Mouse (Mus musculus): ENCODE measurements around the gene Lbp. TPM values are rescaled to one million over a fixed set of nuclear protein-coding genes. Genes with fewer than 3 reads are reported as not detected.

Lbp gene
- not detected in 2 replicates for polyA plus RNA-seq (2012)

DNA sequence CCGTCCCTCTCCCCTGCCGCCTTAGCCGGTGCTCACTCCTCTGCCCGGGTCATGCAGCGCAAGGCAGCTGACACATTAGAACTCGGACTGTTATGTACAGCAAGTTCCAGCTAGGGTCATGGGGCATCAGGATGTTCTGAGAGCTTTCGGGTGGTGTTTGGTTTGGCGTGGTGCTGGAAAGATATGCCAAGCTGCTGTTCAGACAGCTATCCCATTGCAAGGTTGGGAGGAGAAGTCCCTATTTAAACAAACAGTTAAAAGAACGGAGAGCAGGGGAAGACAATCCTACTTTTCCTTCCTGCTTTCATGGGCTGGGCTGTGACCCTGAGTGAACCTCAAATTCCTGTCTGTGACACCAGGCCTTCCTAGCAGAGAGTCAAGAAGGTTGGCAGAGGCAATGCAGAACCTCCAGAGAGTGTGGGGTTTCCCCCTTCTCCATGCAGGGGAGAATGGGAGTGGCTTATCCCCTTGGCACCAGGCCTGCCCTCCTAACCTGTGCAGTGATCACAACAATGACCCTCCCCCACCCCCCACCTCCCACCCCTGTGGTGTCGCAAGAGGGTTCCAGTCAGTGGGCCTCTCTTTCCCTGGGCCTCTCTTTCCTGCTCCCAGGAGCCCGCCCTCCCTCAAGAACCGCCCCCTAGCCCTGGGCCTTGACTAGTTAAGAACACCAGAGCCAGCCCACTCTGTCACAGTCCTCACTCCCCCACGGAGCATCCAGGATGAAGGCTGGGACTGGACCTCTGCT lies at the start of gene Lbp:
Lbp (plus strand) TSS at position 546 of the 748 bp plus-strand sequence.
- no peak for TF ChIP-seq GATA1 (IDR thresholded peaks at IDR 0.05; ENCODE audit: low read length)

- no peak for TF ChIP-seq GATA1 (IDR thresholded peaks at IDR 0.05; ENCODE audit: low read length)
Observed at GRCm38 (mm10) chr2:158256894-158257293, 49.4 kb upstream of the Lbp start.

DNA sequence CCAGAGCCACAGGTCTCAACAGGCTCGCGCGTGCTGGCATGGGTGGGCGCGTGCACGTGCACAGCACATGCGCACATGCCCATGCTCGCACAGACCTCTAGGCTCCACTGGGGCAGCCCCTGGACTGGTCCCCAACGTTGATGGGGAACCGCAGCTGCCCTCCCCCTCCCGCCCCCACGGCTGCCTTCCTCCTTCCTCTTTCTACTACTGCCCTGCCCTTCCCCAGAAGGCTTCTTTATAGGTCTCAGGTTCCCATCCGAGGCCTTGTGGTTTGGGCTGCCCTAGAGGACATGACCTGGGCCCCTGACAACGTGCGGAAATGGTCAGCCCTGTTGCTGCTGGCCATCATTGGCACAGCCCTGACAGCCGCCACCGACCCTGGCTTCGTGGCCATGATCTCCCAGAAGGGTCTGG lies 48.3 kb upstream of the Lbp start, which contains the start of gene Bpi:
Bpi (plus strand) TSS at position 90 of the 414 bp plus-strand sequence.
- no peak for TF ChIP-seq GATA1 (IDR thresholded peaks at IDR 0.05; ENCODE audit: low read length)

GRCm38 (mm10) chr2:158258781-158259180 lies 47.5 kb upstream of the Lbp start:
- no peak for TF ChIP-seq GATA1 (IDR thresholded peaks at IDR 0.05; ENCODE audit: low read length)

GRCm38 (mm10) chr2:158259498-158259897 lies 46.8 kb upstream of the Lbp start:
- TF ChIP-seq GATA1 (IDR thresholded peaks at IDR 0.05; ENCODE audit: low read length), result no peak

- TF ChIP-seq GATA1 (IDR thresholded peaks at IDR 0.05; ENCODE audit: low read length), result no peak
Observed at GRCm38 (mm10) chr2:158264877-158265276, 41.4 kb upstream of the Lbp start.

DNA sequence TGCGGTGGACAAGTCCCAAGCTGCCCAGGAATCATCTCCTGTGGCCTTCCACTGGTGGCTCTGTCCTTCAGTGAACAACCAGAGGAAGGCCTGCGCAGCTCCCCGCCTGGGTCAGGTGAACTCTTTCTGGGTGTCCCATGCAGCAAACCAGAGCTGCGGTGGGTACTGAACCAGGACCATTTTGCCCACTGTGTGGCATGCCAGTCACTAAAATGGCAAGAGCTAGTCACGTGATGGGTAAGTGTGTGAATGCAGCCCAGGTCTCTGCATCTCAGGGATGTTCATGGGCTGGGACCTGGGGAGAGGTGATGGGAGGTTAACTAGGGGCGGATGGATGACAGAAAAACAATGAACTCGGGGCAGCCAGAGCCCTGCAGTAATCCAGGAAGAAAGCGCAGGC lies 36.3 kb upstream of the Lbp start:
- TF ChIP-seq GATA1 (IDR thresholded peaks at IDR 0.05; ENCODE audit: low read length), result no peak

- TF ChIP-seq GATA1 (IDR thresholded peaks at IDR 0.05; ENCODE audit: low read length), result no peak
Observed at GRCm38 (mm10) chr2:158273646-158274045, 32.6 kb upstream of the Lbp start.

- TF ChIP-seq GATA1 (IDR thresholded peaks at IDR 0.05; ENCODE audit: low read length), result no peak
Observed at GRCm38 (mm10) chr2:158275349-158275748, 30.9 kb upstream of the Lbp start.

DNA sequence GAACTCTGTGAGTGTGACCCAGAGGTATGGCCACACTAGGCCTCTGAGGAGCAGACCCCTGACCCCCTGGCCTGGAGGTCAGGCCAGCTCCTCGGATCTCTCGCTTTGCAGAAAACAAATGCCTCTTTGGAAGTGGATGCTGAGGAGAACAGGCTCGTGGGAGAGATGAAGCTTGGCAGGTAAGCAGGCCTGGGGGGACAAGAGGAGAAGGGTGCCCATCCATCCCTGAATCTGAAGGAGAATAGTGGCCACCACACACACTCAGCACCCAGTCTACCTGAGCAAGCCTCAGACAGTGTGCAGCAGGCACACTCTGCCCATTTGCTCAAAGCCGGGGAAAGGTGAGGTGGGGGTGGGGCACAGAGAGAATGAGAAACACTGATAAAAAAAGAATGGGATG lies 30.5 kb upstream of the Lbp start:
- TF ChIP-seq GATA1 (IDR thresholded peaks at IDR 0.05; ENCODE audit: low read length), result no peak

- no peak for TF ChIP-seq GATA1 (IDR thresholded peaks at IDR 0.05; ENCODE audit: low read length)
Observed at GRCm38 (mm10) chr2:158276451-158276850, 29.8 kb upstream of the Lbp start.

GRCm38 (mm10) chr2:158276878-158277277 lies 29.4 kb upstream of the Lbp start:
- TF ChIP-seq GATA1 (IDR thresholded peaks at IDR 0.05; ENCODE audit: low read length), result no peak

- no peak for TF ChIP-seq GATA1 (IDR thresholded peaks at IDR 0.05; ENCODE audit: low read length)
Observed at GRCm38 (mm10) chr2:158279656-158280055, 26.6 kb upstream of the Lbp start.

GRCm38 (mm10) chr2:158281497-158282205 lies 24.6 kb upstream of the Lbp start:
- TF ChIP-seq GATA1 (IDR thresholded peaks at IDR 0.05; ENCODE audit: low read length), result no peak

DNA sequence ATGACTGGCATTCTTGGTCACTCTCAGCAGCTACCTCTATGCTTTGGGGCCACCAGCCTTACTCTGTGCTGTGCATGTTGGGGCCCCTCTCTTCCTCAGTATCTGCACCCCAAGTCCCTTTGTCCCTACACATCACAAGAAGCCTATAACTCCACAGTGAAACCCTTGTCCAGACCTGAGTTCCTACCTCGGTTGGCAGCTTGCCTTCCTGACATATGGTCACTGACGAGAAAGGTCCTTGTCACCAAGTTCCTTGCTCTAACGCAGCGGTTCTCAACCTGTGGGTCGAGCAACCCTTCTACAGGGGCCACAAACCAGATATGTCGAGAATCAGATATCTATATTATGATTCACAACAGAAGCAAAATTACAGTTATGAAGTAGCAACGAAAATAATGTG lies 23.2 kb upstream of the Lbp start:
- TF ChIP-seq GATA1 (IDR thresholded peaks at IDR 0.05; ENCODE audit: low read length), result no peak

DNA sequence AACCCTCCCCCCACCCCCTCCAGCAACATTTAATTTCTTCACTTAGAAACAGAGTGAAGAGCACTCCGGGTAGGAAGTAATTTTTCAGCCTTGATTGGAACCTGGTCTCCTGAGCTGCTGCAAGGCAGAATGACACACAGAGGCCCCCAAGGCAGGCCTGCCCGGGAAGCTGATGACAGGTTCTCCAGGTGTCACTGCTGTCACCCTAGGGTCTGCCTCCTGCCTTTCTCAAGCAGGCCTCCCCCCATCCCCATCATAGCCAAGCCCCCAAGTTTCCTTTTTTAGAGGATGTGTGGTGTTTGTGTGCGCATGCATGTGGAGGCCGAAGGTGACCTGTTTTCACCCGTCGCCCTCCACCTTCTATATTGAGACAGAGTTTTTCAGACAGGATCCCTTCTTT lies 22.5 kb upstream of the Lbp start:
- TF ChIP-seq GATA1 (IDR thresholded peaks at IDR 0.05; ENCODE audit: low read length), result no peak

DNA sequence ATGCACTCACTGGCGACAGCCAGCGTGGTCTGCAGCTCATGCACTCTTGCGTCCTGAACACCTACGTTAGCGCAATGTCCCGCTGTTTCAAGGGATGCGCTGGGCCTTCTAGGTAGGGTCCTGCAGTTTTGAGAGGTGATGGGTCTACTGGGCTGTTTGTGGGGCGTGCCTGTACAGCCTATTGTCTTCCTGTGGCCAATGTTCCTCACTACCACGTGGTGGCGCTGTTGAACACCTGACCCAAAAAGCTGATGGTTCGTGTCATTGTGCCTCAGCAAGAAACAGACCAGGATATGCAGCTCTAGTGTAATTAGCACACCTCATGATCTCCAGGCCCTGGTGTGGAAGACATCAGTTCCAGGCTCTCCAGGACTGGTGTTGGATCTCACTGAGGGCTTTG lies 21.7 kb upstream of the Lbp start:
- TF ChIP-seq GATA1 (IDR thresholded peaks at IDR 0.05; ENCODE audit: low read length), result no peak

Data from G1E-ER4 (cell line).